Mouse (Mus musculus): Measurements from ENCODE around the gene Pik3c2a. TPM values are rescaled to one million over a fixed set of nuclear protein-coding genes. Genes with fewer than 3 reads are reported as not detected.

Pik3c2a gene
- polyA plus RNA-seq (2012; rRNA removed) (2.0 and 2.5 TPM in 2 replicates), polyA plus RNA-seq (2014; fragmentation: Nextera tagmentation; extraction: Ambion mirVana) (2.9 and 3.0 TPM in 2 replicates)

GRCm38 (mm10) chr7:116443004-116443696 is at the start of gene Pik3c2a:
Pik3c2a (minus strand) TSS chr7:116443449.
- WGBS (ENCODE audit: insufficient replicate concordance) = under 1% methylated on average over 55 of the region's 72 CpGs
- no peak for TF ChIP-seq CTCF (IDR thresholded peaks at IDR 0.05; ENCODE audit: low read depth)
- no peak for TF ChIP-seq EP300 (IDR thresholded peaks at IDR 0.05; ENCODE audit: low read depth)

GRCm38 (mm10) chr7:116491113-116491512 is 47.9 kb upstream of the Pik3c2a start:
- H3K4me3 ChIP-seq (ENCODE audit: insufficient read depth in 1 of 2, low read depth in 2 of 2, low read length in 2 of 2) = no peak overlapping the region
- no peaks in the 10 kb centered on the region for H3K27me3 ChIP-seq (ENCODE audit: control insufficient read depth, insufficient read depth, low read length)
- 34% methylated on average over 4 of the region's 4 CpGs for WGBS (ENCODE audit: insufficient replicate concordance)
- no peak overlapping the region for H3K27ac ChIP-seq
- peaks cover 0 to 3% of the 10 kb centered on the region in 2 experiments; a peak in 2 of 4 replicates for H3K4me1 ChIP-seq (replicated peaks; ENCODE audit: control insufficient read depth in 2 of 2, insufficient read depth in 2 of 2, low read length in 1 of 2)
- TF ChIP-seq EP300 (IDR thresholded peaks at IDR 0.05; ENCODE audit: low read depth) (no peak), CTCF (IDR thresholded peaks at IDR 0.05; ENCODE audit: low read depth) (no peak)
- DNase-seq (ENCODE audit: low read depth in 3 of 3, low spot score in 3 of 3) = no peak
- no peak for ATAC-seq (ENCODE audit: insufficient read depth)
- no peaks in the 10 kb centered on the region for H3K9me3 ChIP-seq (ENCODE audit: control insufficient read depth, low read length)
- H3K9ac ChIP-seq (replicated peaks) = no peak overlapping the region
- no peak overlapping the region for H3K4me2 ChIP-seq (ENCODE audit: low read depth)
- H3K36me3 ChIP-seq (replicated peaks; ENCODE audit: control insufficient read depth, insufficient read depth, low read depth) = no peaks in the 10 kb centered on the region

More at GRCm38 (mm10) chr7:116443004-116443696, at the start of gene Pik3c2a:
- no peaks in the 10 kb centered on the region for H3K36me3 ChIP-seq (replicated peaks; ENCODE audit: control insufficient read depth, insufficient read depth, low read depth)
- H3K9me3 ChIP-seq (ENCODE audit: control insufficient read depth, low read length) = no peaks in the 10 kb centered on the region
- DNase-seq (ENCODE audit: low read depth in 3 of 3, low spot score in 3 of 3) (peak; percentile 68 to 75 (median 69)), ATAC-seq (ENCODE audit: insufficient read depth) (peak; percentile 98)
- peak within 1 kb of the TSS; percentile 90 for H3K4me2 ChIP-seq (ENCODE audit: low read depth)
- H3K4me1 ChIP-seq (replicated peaks; ENCODE audit: control insufficient read depth in 2 of 2, insufficient read depth in 2 of 2, low read length in 1 of 2) = peaks cover 0 to 7% of the 10 kb centered on the region in 2 experiments; a peak in 2 of 4 replicates
- H3K27ac ChIP-seq = no peak within 1 kb of the TSS
- H3K9ac ChIP-seq (replicated peaks) = peak within 1 kb of the TSS; percentile 76
- H3K4me3 ChIP-seq (ENCODE audit: insufficient read depth in 1 of 2, low read depth in 2 of 2, low read length in 2 of 2) = peak within 1 kb of the TSS; percentile 60 to 79
- peaks cover 26% of the 10 kb centered on the region for H3K27me3 ChIP-seq (ENCODE audit: control insufficient read depth, insufficient read depth, low read length)

GRCm38 (mm10) chr7:116485062-116485601 is 41.9 kb upstream of the Pik3c2a start:
- ATAC-seq (ENCODE audit: insufficient read depth) = no peak
- 47% methylated on average over 1 of the region's 1 CpGs for WGBS (ENCODE audit: insufficient replicate concordance)
- TF ChIP-seq EP300 (IDR thresholded peaks at IDR 0.05; ENCODE audit: low read depth) (no peak), CTCF (IDR thresholded peaks at IDR 0.05; ENCODE audit: low read depth) (no peak)

GRCm38 (mm10) chr7:116484213-116484612 is 41.0 kb upstream of the Pik3c2a start:
- DNase-seq (ENCODE audit: low read depth in 3 of 3, low spot score in 3 of 3) (no peak), ATAC-seq (ENCODE audit: insufficient read depth) (no peak)
- WGBS (ENCODE audit: insufficient replicate concordance) = 10% methylated on average over 5 of the region's 5 CpGs
- H3K4me2 ChIP-seq (ENCODE audit: low read depth) = no peak overlapping the region
- H3K27me3 ChIP-seq (ENCODE audit: control insufficient read depth, insufficient read depth, low read length) = no peaks in the 10 kb centered on the region; the same call in 1 of the 2 replicates
- H3K9me3 ChIP-seq (ENCODE audit: control insufficient read depth, low read length) = no peaks in the 10 kb centered on the region
- no peaks in the 10 kb centered on the region for H3K4me1 ChIP-seq (replicated peaks; ENCODE audit: control insufficient read depth in 2 of 2, insufficient read depth in 2 of 2, low read length in 1 of 2)
- no peak overlapping the region for H3K9ac ChIP-seq (replicated peaks)
- TF ChIP-seq EP300 (IDR thresholded peaks at IDR 0.05; ENCODE audit: low read depth) (no peak), CTCF (IDR thresholded peaks at IDR 0.05; ENCODE audit: low read depth) (no peak)
- no peaks in the 10 kb centered on the region for H3K36me3 ChIP-seq (replicated peaks; ENCODE audit: control insufficient read depth, insufficient read depth, low read depth)
- H3K27ac ChIP-seq = no peak overlapping the region
- H3K4me3 ChIP-seq (ENCODE audit: insufficient read depth in 1 of 2, low read depth in 2 of 2, low read length in 2 of 2) = no peak overlapping the region

More at GRCm38 (mm10) chr7:116485062-116485601, 41.9 kb upstream of the Pik3c2a start:
- no peaks in the 10 kb centered on the region for H3K4me1 ChIP-seq (replicated peaks; ENCODE audit: control insufficient read depth in 2 of 2, insufficient read depth in 2 of 2, low read length in 1 of 2)
- H3K4me2 ChIP-seq (ENCODE audit: low read depth) = no peak overlapping the region
- H3K27ac ChIP-seq = no peak overlapping the region
- no peak overlapping the region for H3K4me3 ChIP-seq (ENCODE audit: insufficient read depth in 1 of 2, low read depth in 2 of 2, low read length in 2 of 2)
- no peak for DNase-seq (ENCODE audit: low read depth in 3 of 3, low spot score in 3 of 3)
- no peak overlapping the region for H3K9ac ChIP-seq (replicated peaks)
- H3K36me3 ChIP-seq (replicated peaks; ENCODE audit: control insufficient read depth, insufficient read depth, low read depth) = no peaks in the 10 kb centered on the region
- no peaks in the 10 kb centered on the region for H3K9me3 ChIP-seq (ENCODE audit: control insufficient read depth, low read length)
- H3K27me3 ChIP-seq (ENCODE audit: control insufficient read depth, insufficient read depth, low read length) = no peaks in the 10 kb centered on the region; the same call in 1 of the 2 replicates

DNA sequence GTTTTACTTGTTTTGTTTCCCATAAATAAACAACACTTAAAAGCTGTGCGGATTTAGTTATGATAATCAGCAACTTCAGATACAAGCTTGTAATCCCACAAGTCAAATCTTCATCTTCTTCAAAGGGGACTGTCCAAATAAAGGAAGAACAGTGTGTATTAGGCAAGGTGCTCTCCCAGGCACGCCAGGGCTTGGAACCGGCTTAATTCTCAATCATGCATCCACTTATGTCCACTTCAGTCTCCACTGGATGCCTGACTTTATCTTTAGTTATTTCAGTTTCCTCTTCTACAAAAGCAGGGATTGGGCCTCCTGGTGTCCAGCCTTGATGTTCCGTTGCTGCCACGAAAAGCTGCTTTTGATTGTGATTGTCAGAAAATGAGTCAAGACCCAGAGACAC is 40.5 kb upstream of the Pik3c2a start:
- Histone ChIP-seq H3K9me3 (ENCODE audit: control insufficient read depth, low read length) (no peaks in the 10 kb centered on the region), H3K27me3 (ENCODE audit: control insufficient read depth, insufficient read depth, low read length) (no peaks in the 10 kb centered on the region; the same call in 1 of the 2 replicates), H3K36me3 (replicated peaks; ENCODE audit: control insufficient read depth, insufficient read depth, low read depth) (no peaks in the 10 kb centered on the region), H3K9ac (replicated peaks) (no peak overlapping the region), H3K27ac (no peak overlapping the region), H3K4me2 (ENCODE audit: low read depth) (no peak overlapping the region), H3K4me3 (ENCODE audit: insufficient read depth in 1 of 2, low read depth in 2 of 2, low read length in 2 of 2) (no peak overlapping the region), H3K4me1 (replicated peaks; ENCODE audit: control insufficient read depth in 2 of 2, insufficient read depth in 2 of 2, low read length in 1 of 2) (no peaks in the 10 kb centered on the region)
- no peak for TF ChIP-seq CTCF (IDR thresholded peaks at IDR 0.05; ENCODE audit: low read depth)
- no peak for TF ChIP-seq EP300 (IDR thresholded peaks at IDR 0.05; ENCODE audit: low read depth)
- DNase-seq (ENCODE audit: low read depth in 3 of 3, low spot score in 3 of 3) = no peak
- ATAC-seq (ENCODE audit: insufficient read depth) = no peak
- 46% methylated on average over 5 of the region's 5 CpGs for WGBS (ENCODE audit: insufficient replicate concordance)

All from liver, embryonic 14.5 days (tissue).